Mouse (Mus musculus) limb, embryonic 14.5 days (tissue): ENCODE measurements at regions not wholly inside any gene's neighbourhood (a gene's known extent, or its start where the extent isn't known, plus 50 kb on each side); places are given as distances from the start of the nearest gene placed in this dataset.

Source experiments
- ATAC-seq: fragments of 200-750 bp; cut with Nextera tagmentation; 2 replicates; pipeline ENCODE4 v1.8.0; 2017; ENCODE audit warnings: low read depth, moderate number of reproducible peaks, moderate TSS enrichment; ENCODE audit not compliant: low FRiP score
- DNase-seq: peaks from one replicate; pipeline ENCODE4 v3.0.0-alpha.2; 2015; ENCODE audit warnings: low spot score
- H3K27ac ChIP-seq: fragments of 300-500 bp; sonication (generic); replicated peaks from 2 replicates; pipeline ENCODE4 v1.5.1; 2014; ENCODE audit warnings: low read depth, mild to moderate bottlenecking, low read length, moderate library complexity, mixed read lengths
- H3K27me3 ChIP-seq: fragments of 300-500 bp; sonication (generic); 2 replicates; pipeline ENCODE4 v1.6.1; 2014; ENCODE audit warnings: low read length, mixed read lengths; ENCODE audit not compliant: control insufficient read depth, insufficient read depth
- H3K36me3 ChIP-seq: fragments of 300-500 bp; sonication (generic); 2 replicates; pipeline ENCODE4 v1.6.1; 2014; ENCODE audit warnings: mild to moderate bottlenecking, low read length, moderate library complexity, mixed read lengths; ENCODE audit not compliant: control insufficient read depth, insufficient read depth
- H3K4me1 ChIP-seq: fragments of 300-500 bp; sonication (generic); 2 replicates; pipeline ENCODE4 v1.6.1; 2014; ENCODE audit warnings: antibody characterized with exemption, low read length, mixed read lengths; ENCODE audit not compliant: control insufficient read depth, insufficient read depth
- H3K4me2 ChIP-seq: fragments of 300-500 bp; sonication (generic); replicated peaks from 2 replicates; pipeline ENCODE4 v1.6.1; 2014; ENCODE audit warnings: low read depth, mild to moderate bottlenecking, low read length, moderate library complexity; ENCODE audit not compliant: severe bottlenecking
- H3K4me3 ChIP-seq: fragments of 300-500 bp; sonication (generic); replicated peaks from 2 replicates; pipeline ENCODE4 v1.5.1; 2014; ENCODE audit warnings: low read length
- H3K9ac ChIP-seq: fragments of 300-500 bp; sonication (generic); 2 replicates; pipeline ENCODE4 v1.6.1; 2014; ENCODE audit warnings: mild to moderate bottlenecking, low read depth, low read length, moderate library complexity; ENCODE audit not compliant: severe bottlenecking
- H3K9me3 ChIP-seq: fragments of 300-500 bp; sonication (generic); 2 replicates; pipeline ENCODE4 v1.6.1; 2016; ENCODE audit warnings: low read length; ENCODE audit not compliant: control insufficient read depth
- POLR2A ChIP-seq: fragments of 200-500 bp; IDR thresholded peaks from 2 replicates; pipeline ENCODE4 v1.8.0; 2012; ENCODE audit warnings: inconsistent platforms, mild to moderate bottlenecking, moderate library complexity, borderline replicate concordance; ENCODE audit not compliant: insufficient read depth, insufficient read length; ENCODE audit errors: extremely low read depth
- WGBS: fragments of 180-500 bp; shearing (Covaris S2); extraction: QIAGEN DNeasy Blood & Tissue Kit; methylation state at CpG from one replicate; pipeline ENCODE4 v1.1.7; 2014; 5-methylcytosine and 5-hydroxymethylcytosine counted together

DNA sequence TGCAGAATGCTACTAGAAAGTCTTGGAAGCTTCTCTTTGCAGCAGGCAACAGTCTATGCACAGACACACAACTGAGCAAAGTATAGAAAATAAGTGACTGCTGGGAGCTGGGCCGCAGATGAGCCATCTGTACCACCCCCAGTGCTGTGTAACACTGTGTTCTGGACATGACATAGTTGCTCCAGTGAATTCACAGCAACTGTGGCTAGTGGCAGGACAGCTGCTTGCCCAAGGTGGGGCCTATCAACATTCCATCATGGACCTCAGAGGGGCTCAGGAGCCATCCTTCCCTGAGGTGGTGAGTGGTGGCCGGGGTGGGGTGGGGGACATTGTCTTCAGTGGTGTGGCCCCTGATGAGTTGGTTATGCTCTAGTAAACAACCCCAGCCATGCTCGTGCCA lies 177.9 kb downstream of the Rybp start:
- DNase-seq = no peak
- no peaks in the 10 kb centered on the region for H3K9me3 ChIP-seq
- H3K4me2 ChIP-seq = no peak overlapping the region
- no peak for ATAC-seq
- no peaks in the 10 kb centered on the region for H3K27me3 ChIP-seq
- H3K36me3 ChIP-seq = no peaks in the 10 kb centered on the region
- H3K9ac ChIP-seq = no peak overlapping the region
- H3K4me1 ChIP-seq = peaks cover 21% of the 10 kb centered on the region
- no peak for TF ChIP-seq POLR2A
- H3K4me3 ChIP-seq = no peak overlapping the region
- H3K27ac ChIP-seq = no peak overlapping the region
- 63% methylated on average over 3 of the region's 3 CpGs for WGBS

- TF ChIP-seq POLR2A = no peak
- Histone ChIP-seq H3K27me3 (0 out of 2 replicates have a peak, but pooled peaks cover 6% of the 10 kb centered on the region), H3K4me2 (no peak overlapping the region), H3K36me3 (no peaks in the 10 kb centered on the region), H3K9ac (no peak overlapping the region), H3K9me3 (no peaks in the 10 kb centered on the region), H3K4me3 (no peak overlapping the region), H3K4me1 (peaks cover 24% of the 10 kb centered on the region), H3K27ac (no peak overlapping the region)
- DNase-seq (no peak), ATAC-seq (no peak)
- WGBS = 59% methylated on average over 3 of the region's 3 CpGs
Measured at GRCm38 (mm10) chr6:100107508-100107907, 179.8 kb downstream of the Rybp start.

- 0 out of 2 replicates have a peak, but pooled peaks cover 6% of the 10 kb centered on the region for H3K27me3 ChIP-seq
- no peak overlapping the region for H3K4me3 ChIP-seq
- no peak for TF ChIP-seq POLR2A
- no peak for ATAC-seq
- H3K4me2 ChIP-seq = no peak overlapping the region
- no peaks in the 10 kb centered on the region for H3K36me3 ChIP-seq
- no peak for DNase-seq
- H3K9me3 ChIP-seq = no peaks in the 10 kb centered on the region
- peaks cover 24% of the 10 kb centered on the region for H3K4me1 ChIP-seq
- no peak overlapping the region for H3K27ac ChIP-seq
- 86% methylated on average over 5 of the region's 5 CpGs for WGBS
- no peak overlapping the region for H3K9ac ChIP-seq
Measured at GRCm38 (mm10) chr6:100107066-100107465, 180.2 kb downstream of the Rybp start.

DNA sequence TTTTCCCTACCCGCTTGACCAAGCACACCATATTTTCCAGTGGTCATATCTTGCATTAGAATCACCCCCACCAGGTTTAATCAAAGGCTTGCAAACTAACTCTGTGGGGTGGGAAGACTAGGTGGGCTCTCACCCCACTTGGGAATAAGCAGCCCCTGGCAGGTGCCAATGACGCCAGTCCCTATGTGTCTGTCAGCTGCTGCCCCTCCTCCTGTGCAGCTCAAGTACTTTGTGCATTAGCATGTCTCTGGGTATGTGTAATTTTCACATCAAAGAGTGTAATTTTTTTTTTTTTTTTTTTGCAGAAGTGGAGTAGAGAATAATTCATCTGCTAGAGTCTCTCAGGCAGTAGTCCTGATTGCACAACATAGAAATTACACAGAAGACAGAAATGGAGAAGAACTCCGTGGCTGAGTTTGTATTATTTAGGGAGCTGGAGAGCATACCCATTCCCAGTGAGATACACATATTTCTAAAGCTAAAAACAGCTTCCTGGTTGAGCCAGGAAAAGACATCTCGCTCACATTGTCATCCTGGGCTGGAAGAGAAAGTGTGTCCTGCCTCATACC lies 186.6 kb downstream of the Rybp start:
- no peak overlapping the region for H3K4me3 ChIP-seq
- no peak overlapping the region for H3K9ac ChIP-seq
- peaks cover 14% of the 10 kb centered on the region for H3K4me1 ChIP-seq
- DNase-seq (no peak), ATAC-seq (no peak)
- H3K36me3 ChIP-seq = no peaks in the 10 kb centered on the region
- no peaks in the 10 kb centered on the region for H3K9me3 ChIP-seq
- H3K4me2 ChIP-seq = no peak overlapping the region
- no peak overlapping the region for H3K27ac ChIP-seq
- TF ChIP-seq POLR2A = no peak
- WGBS = 80% methylated on average over 4 of the region's 4 CpGs
- H3K27me3 ChIP-seq = 0 out of 2 replicates have a peak, but pooled peaks cover 6% of the 10 kb centered on the region

- WGBS = 75% methylated on average over 13 of the region's 13 CpGs
- Histone ChIP-seq H3K4me3 (no peak overlapping the region), H3K27ac (no peak overlapping the region)
Measured at GRCm38 (mm10) chr6:100096393-100097125, 190.7 kb downstream of the Rybp start.

More at GRCm38 (mm10) chr6:100096393-100097125, 190.7 kb downstream of the Rybp start:
- Histone ChIP-seq H3K4me1 (0 out of 2 replicates have a peak, but pooled peaks cover 12% of the 10 kb centered on the region), H3K9me3 (no peaks in the 10 kb centered on the region), H3K27me3 (no peaks in the 10 kb centered on the region), H3K36me3 (no peaks in the 10 kb centered on the region), H3K4me2 (no peak overlapping the region), H3K9ac (no peak overlapping the region)
- no peak for DNase-seq
- no peak for TF ChIP-seq POLR2A
- ATAC-seq = no peak
